Mouse (Mus musculus) adrenal gland, postnatal 25 days (tissue): ENCODE measurements around the gene Id2. TPM values are rescaled to one million over a fixed set of nuclear protein-coding genes. Genes with fewer than 3 reads are reported as not detected.

Experiments
- DNase-seq: peaks from one replicate; pipeline ENCODE4 v3.0.0; 2021; ENCODE audit warnings: mixed read lengths
- long read RNA-seq: library from polyadenylated mRNA; stranded (forward); transcript quantifications from one replicate; pipeline ENCODE4 v2.0.0, GENCODE M21; 2021
- total RNA-seq: library from RNA; stranded (reverse); gene quantifications from 2 replicates; pipeline ENCODE4 v1.2.3, GENCODE M21; 2021

The Id2 gene
- total RNA-seq: 520 and 569 TPM in 2 replicates
- long read RNA-seq, transcript Id2-203 (1 exons, 958 nt): minor isoform, 13 of 340 reads
- long read RNA-seq, transcript Id2-201 (3 exons, 1,270 nt): major isoform, 302 of 340 reads
- long read RNA-seq, partial matches to known transcripts: 24 of 340 reads
- long read RNA-seq, other reads (novel, unspliced or antisense): 1 of 340 reads

GRCm38 (mm10) chr12:25097052-25097209 lies at the start of gene Id2:
Gene Id2, minus strand, starts transcription at chr12:25097140.
- DNase-seq: no peak

- no peak for DNase-seq
Observed at GRCm38 (mm10) chr12:25145344-25145698, 48.4 kb upstream of the Id2 start.

GRCm38 (mm10) chr12:25144591-25145343 lies 47.8 kb upstream of the Id2 start:
- no peak for DNase-seq

GRCm38 (mm10) chr12:25143492-25143891 lies 46.6 kb upstream of the Id2 start:
- no peak for DNase-seq

GRCm38 (mm10) chr12:25142251-25142650 lies 45.3 kb upstream of the Id2 start:
- no peak for DNase-seq

GRCm38 (mm10) chr12:25141311-25141710 lies 44.4 kb upstream of the Id2 start:
- DNase-seq: no peak

- no peak for DNase-seq
Observed at GRCm38 (mm10) chr12:25140115-25140514, 43.2 kb upstream of the Id2 start.

- no peak for DNase-seq
Observed at GRCm38 (mm10) chr12:25138616-25139015, 41.7 kb upstream of the Id2 start.

- no peak for DNase-seq
Observed at GRCm38 (mm10) chr12:25132046-25132445, 35.1 kb upstream of the Id2 start.

- no peak for DNase-seq
Observed at GRCm38 (mm10) chr12:25127629-25128028, 30.7 kb upstream of the Id2 start.

GRCm38 (mm10) chr12:25126228-25126627 lies 29.3 kb upstream of the Id2 start:
- DNase-seq: no peak

GRCm38 (mm10) chr12:25125239-25125776 lies 28.4 kb upstream of the Id2 start:
- DNase-seq: no peak

GRCm38 (mm10) chr12:25124431-25125238 lies 27.7 kb upstream of the Id2 start:
- no peak for DNase-seq

- DNase-seq: no peak
Observed at GRCm38 (mm10) chr12:25120753-25121152, 23.8 kb upstream of the Id2 start.

GRCm38 (mm10) chr12:25119278-25119677 lies 22.3 kb upstream of the Id2 start:
- DNase-seq: peak; percentile 55

GRCm38 (mm10) chr12:25117856-25118511 lies 21.0 kb upstream of the Id2 start:
- DNase-seq: no peak

GRCm38 (mm10) chr12:25116126-25116525 lies 19.2 kb upstream of the Id2 start:
- DNase-seq: no peak

GRCm38 (mm10) chr12:25114426-25114825 lies 17.5 kb upstream of the Id2 start:
- no peak for DNase-seq

- no peak for DNase-seq
Observed at GRCm38 (mm10) chr12:25113357-25113756, 16.4 kb upstream of the Id2 start.

GRCm38 (mm10) chr12:25112806-25113205 lies 15.9 kb upstream of the Id2 start:
- DNase-seq: no peak

GRCm38 (mm10) chr12:25110682-25111078 lies 13.7 kb upstream of the Id2 start:
- no peak for DNase-seq

- DNase-seq: peak; percentile 78
Observed at GRCm38 (mm10) chr12:25109971-25110681, 13.2 kb upstream of the Id2 start.
